Mouse (Mus musculus) layer of hippocampus, adult 18-20 months (tissue): ENCODE results near the gene Tmem219. TPM values are rescaled to one million over a fixed set of nuclear protein-coding genes. Genes with fewer than 3 reads are reported as not detected.

ENCODE experiments used
- DNase-seq, 2 experiments: peaks; one replicate each; pipeline ENCODE4 v3.0.0; 2022; ENCODE audit warnings: low spot score in 2 of 2
- long read RNA-seq: library from polyadenylated mRNA; stranded (forward); transcript quantifications from one replicate; pipeline ENCODE4 v2.0.0, GENCODE M21; 2021
- total RNA-seq, 2 experiments: library from RNA; stranded (reverse); gene quantifications; 2 replicates each; pipeline ENCODE4 v1.2.3; 2021

Tmem219 gene
- 10 to 100 TPM; 18.4 to 23.1 TPM for total RNA-seq
- long read RNA-seq, partial matches to known transcripts = 1 of 6 reads
- long read RNA-seq, other reads (novel, unspliced or antisense) = 1 of 6 reads

DNA sequence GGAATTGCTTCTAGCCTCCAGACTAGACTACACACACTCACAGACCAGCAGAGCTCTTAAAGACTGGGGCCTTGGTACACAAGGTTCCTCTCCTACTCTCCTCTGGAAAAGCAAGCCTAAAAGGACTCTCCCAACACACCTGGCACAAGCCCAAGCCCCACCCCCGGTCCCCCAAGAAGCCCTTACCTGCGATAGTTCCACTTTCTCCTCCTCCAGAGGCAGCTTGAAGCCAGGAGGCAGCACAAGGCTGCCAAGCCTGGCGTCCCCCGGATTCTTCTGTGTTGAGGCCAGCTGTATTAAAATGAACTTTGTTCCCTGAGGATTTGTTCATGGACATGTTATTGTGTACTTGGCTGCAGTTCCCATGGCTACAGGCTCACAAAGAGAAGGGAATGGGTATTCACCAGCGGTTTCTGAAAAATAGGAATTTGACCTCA lies at the start of gene Tmem219:
Gene Tmem219 (minus strand): TSS at position 294 of the 437 bp plus-strand sequence.
- no peak for DNase-seq

DNA sequence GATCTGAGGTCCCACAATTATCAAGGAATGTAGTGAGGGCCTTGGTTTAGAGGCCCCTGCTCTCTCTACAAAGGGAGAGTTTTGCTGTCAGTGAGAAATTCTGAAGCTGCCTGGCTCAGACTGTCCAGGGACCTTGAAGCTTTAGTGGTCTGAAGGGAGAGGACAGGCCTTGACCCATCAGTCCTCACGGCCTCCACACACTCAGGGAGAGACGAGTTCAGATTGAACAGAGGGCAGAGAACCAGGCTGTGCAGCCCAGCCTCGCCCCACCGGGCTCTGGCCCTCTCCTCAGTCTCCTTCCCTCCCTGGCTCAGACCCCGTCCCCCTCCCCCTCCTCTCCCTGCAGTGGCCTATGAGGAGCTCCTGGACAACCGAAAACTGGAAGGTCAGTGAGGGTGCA lies 44.6 kb upstream of the Tmem219 start:
- DNase-seq = no peak

DNA sequence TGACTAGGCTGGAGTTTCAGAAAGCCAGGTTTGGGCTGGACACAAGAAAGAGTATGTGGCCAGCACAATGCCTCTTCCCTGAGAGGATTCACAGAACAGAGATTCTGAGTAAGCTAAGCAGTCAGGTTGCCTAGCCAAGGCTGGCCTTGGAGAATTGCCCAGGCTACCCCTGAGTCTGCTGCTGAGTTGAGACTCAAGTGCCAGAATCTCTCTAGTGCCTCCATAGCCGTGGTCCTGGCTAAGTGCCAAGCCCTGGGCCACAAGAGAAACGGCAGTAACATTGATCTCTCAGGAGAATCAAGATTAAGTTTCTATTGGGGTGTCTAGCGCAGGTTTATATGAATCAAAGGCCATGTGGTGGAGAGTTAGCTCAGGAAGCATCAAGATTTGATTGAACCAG lies 42.9 kb upstream of the Tmem219 start:
- DNase-seq = no peak

DNA sequence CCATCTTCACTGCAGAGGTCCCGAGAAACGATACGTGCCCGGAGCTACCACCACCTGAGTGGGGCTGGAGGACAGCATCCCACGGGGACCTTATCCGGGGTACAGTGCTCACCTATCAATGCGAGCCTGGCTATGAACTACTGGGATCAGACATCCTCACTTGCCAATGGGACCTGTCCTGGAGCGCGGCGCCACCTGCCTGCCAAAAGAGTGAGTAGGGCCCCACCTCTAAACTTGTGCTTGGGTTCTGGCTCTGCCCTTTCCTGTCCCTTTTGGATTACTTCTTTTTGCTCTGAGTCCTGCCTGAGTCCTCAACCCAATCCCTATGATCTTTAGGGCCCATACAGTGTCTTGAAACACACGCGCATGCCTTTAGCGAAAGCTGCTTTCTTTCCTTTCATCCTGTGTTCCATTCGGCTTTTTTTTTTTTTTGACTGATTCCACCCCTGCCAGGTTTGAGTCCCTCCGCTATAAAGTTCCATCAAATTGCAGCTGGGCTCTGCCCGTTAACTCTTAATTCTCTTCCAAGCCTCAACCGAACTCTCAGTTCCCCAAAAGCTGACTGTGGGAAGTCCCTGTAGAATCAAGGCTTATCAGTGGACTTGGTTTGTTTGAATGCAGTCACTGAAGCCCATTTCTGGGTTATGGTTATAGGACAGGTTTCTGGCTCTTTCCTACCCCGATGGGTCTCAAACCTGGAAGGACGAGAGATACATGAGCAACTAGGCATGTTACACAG lies 41.0 kb upstream of the Tmem219 start:
- DNase-seq = no peak

DNA sequence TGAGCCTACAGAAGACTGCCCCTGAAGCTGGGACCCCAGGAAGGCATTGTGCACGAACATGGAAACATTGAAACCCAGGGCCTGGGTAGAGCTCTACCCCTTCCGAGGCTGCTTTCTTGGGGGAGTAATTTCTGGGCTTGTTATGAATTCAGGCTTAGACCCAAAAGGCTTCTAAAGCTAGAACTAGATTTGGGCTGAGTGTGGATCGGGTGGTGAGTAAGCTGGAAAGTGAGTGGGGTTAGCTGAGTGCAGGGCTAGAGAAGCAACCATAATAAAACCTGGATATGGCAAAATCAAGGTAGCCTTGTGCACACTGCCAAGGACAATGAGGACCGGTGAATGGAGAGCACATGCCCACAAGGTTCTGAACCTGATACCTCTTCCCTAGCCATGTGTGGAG lies 39.2 kb upstream of the Tmem219 start:
- no peak for DNase-seq

DNA sequence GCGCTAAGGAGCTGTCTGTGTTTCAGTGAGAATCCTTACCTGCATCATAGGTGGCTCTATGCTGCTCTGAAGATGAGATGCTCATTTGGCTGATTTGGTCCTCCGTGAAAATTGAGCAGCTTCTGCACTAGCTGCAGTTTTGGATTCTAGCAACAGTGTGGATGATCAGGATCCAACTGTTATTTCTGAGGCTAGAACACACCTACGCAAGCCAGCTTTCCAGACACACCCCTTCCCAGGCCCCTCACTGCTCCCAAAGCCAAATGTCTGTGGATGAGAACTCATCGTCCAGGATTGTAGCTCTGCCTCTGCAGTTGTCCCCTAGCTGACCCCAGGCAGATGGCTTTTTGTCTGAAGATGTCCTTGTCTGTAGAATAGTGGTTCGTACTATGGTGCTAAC lies 38.4 kb upstream of the Tmem219 start:
- peak in 1 of 2 experiments; percentile 79 for DNase-seq

DNA sequence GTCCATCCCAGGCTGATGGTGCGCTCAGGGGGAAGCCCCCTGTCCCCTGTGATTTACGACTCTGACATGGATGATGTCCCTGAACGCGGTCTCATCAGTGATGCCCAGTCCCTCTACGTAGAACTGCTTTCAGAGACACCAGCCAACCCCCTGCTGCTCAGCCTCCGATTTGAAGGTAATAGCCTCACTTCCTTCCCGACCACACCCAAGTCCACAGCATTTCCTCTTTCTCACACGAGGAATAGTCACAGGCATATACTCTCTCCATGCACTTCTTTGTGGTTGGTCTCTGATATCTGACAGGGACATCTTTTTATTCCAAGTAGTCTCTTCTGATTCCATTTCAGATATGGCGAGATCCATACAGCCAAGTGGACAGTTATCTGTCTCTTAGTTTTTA lies 37.1 kb upstream of the Tmem219 start:
- DNase-seq = no peak

DNA sequence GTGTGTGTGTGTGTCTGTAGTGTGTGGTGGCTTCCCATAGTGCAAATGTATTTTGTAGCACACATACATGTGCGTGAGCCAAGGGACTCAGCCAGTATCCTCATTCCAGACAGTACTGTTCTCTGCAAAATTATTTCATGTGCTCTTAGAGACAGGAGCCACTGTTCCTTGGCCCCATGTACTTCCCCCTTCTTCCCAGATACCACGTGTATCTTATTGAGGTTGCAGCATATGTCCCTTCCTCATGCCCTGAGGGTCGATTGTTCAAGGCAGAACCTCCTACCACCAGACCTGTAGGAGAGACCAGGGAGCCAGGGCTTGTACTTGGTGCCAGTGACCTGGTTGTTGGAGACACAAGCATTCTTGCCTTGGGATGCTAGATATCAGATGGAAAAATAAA lies 32.4 kb upstream of the Tmem219 start:
- no peak for DNase-seq

DNA sequence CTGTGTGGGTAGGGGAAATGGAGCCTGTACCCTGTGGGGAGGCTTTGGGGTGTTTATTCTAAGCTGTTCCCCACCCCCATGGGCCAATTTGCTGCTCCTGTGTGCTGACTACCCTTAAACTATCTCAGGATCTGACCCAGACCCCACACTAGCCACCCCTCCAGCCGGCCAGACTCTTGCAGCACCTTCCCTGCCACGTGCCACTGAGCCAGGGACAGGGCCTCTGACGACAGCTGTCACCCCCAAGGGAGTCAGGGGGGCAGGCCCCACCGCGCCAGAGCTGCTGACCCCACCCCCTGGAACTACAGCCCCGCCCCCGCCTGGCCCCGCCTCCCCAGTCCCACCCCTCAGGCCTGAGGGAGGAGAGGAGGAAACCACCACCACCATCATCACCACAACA lies 29.9 kb upstream of the Tmem219 start:
- no peak for DNase-seq

DNA sequence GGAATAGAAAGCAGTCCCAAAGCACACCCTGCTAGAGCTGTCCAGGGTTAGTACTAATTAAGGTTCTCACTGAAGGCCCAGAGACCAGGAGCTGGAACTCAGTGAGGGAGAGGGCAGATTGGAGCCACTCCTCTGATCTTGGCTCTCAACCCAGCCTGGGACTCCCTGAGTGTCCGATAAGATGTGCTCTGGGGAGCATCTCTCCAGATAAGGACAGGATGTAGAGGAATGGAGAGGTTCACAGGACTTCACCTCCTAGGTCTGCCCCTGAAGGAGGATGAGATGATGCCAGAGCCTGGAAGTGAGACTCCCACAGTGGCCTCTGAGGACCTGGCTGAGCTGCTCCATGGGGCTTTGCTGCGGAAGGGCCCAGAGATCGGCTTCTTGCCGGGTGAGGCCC lies 29.0 kb upstream of the Tmem219 start:
- DNase-seq = no peak

DNA sequence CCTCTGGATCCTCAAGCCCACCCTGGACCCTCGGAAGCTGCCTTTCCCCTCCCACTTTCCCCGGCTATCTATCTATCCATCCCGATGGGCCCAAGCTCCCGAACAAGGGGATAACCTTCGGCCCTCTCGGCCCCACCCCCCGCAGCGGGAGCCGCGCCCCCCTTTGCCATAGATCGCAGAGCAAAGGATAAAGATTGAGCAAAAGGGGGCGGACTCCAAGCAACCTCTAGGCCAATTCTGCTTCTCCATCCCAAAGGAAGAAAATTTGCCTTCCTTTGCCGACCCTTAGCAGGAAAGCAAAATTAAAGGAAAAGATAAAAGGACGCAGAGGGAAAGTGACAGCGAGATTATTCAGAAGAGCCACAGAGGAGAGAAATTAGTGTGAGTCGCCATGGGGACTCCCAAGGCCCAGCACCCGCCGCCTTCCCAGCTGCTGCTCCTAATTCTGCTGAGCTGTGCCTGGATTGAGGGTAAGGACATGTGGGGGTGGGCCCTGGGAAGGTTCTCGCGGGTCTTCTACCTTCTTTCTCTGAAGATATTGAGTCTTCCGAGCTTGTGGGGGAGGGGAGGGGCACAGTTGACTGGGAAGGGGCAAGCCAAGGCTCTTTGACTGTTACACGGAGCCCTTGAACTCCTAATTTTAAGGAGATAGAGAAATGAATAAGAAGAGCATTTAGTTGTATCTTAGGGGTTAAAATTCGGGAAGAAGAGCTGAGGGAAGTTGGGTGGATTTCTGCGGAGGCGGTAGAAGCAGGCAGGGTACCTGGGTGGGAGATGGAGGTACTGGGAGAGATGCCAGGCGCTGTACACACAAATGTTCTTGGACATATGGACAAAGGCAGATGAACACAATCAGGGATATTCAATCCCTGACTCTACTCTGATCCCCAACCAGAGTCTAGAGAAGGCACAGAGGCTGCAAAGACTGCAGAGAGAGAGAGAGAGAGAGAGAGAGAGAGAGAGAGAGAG lies 28.2 kb upstream of the Tmem219 start:
- no peak for DNase-seq

DNA sequence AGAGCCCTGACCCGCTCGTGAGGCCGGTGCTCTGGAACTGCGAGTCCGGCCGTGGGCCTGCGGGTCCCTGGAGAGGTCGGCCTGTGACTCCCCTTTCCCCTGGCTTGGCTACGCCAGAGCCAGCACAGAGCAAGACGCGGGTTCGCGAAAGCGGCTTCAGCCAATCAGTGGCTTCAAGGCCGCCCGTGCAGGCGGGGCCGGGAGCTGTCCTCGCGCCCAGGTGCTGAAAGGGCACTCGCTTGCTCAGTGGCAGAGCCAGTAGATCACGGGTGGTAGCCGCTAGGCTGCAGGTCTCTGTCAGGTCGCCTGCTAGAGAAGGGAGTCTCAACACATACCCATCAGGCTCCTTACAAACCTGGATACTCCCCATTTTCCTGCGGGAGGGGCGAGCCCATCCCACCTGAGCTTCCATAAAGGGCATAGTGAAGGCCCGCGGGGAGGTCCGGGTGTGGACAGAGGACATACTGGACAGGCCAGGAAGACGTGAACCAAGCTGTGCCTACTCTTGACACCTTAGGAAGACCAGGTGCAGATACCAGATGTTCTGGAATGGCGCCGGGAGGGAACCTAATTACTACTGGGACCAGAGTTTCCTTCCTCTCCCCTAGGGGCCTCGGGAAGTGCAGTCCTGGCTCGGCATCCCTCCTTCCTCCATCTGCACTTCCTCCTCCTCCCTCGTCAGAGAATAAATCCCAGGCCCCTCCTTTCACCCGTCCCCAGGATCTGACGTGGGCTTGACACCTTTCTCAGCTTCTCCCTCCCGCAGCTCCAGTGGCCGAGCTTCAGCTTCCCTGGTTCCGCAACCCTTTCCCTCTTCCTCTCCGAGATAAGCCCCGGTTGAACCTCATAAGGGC lies 27.3 kb upstream of the Tmem219 start, which contains the start of gene Sez6l2:
Gene Sez6l2 (plus strand): TSS at position 771 of the 854 bp plus-strand sequence.
- DNase-seq = peak; percentile 83

DNA sequence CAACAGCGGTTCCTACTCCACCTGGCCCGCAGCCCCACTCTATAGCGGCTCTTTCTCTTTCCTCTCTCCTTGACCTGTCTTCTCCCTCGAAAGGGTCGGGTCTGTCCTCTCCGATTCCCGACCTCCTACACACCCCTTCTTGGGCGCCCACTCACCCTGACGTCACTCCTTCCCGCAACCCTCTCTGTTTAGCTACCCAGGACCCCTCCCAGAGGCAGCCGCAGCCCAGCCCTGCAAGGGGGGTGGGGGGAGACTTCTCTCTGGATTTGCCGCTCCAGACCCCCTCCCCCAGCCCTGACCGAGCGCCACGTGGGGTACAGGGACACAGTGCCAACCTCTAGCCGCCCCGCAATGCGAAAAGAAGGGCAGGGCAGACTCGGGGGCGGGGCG lies 26.7 kb upstream of the Tmem219 start, which contains the start of gene Asphd1:
Gene Asphd1 (minus strand): TSS at position 180 of the 390 bp plus-strand sequence.
- peak; percentile 66 for DNase-seq

DNA sequence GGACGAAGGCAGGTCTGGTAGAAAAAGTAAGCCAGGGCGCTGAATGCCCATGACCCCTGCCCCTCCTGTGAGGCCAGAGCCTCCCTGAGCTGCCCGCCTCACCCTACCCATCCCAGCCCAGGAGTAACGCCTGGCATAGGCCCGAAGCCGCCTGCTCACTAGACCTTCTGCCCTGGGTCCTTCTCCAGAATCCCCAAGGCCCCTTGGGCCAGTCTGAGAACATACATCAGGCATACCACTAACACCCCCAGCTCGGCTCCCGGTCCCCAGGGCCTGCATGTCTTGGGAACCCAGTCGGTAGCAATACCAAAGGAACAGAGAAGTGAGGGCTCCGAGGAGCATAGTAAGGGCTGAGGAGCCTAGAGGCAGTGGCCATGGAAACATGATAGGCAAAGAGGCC lies 25.9 kb upstream of the Tmem219 start:
- DNase-seq = no peak

DNA sequence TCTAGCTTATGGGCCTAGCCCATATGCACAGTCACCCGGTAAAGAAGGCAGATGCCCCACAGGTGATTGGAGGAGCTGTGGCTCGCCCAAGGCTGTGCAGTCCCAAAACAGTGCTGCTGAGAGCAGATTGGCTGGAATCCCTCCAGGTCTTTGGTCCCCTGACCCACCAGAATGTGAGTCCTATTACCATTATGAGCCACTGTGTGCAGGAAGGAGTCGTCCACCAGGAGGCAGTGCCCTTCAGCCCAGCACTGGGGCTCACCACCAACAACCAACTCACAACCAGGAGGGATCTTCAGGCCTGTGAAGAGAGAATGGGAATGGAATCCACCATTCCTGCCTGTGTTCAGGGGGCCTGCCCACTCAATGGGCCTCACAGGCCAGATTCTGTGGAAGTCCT lies 23.8 kb upstream of the Tmem219 start:
- DNase-seq = no peak

DNA sequence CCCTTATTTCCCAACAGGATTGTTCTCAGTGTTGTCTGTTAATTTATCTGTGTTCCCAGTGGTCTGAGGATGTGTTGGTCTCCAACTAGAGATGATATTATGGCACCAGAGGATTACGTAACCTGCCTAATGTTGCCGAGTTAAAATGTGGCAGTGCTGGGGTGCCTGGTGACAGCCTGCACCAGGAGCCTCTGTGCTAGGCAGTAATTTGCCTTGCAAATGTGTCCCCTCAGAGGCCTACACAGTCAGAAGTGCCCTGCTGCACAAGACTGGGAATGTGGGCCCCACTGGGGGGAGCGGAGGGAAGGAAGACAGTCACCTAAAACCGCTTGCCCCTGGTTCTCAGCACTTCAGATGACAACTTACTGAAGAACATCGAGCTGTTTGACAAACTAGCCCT lies 19.1 kb upstream of the Tmem219 start:
- peak in 1 of 2 experiments; percentile 86 for DNase-seq

DNA sequence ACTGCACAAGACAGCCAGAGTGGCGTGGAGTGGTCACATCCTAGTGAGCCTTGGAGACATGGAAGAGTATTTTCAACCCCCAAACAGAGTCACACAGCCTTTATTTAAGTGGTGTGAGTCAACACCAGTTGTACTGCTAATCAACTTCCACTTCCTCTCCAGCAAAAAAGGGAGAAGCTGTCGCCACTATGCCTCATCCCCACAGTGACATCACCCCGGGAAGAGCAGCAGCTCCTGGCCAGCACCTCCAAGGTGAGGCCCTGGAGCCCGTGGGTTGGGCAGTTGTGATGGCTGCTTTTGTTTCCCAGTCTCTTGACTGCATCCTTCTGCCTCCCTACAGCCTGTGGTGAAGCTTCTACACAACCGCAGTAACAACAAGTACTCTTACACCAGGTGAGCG lies 18.5 kb upstream of the Tmem219 start:
- DNase-seq = no peak

DNA sequence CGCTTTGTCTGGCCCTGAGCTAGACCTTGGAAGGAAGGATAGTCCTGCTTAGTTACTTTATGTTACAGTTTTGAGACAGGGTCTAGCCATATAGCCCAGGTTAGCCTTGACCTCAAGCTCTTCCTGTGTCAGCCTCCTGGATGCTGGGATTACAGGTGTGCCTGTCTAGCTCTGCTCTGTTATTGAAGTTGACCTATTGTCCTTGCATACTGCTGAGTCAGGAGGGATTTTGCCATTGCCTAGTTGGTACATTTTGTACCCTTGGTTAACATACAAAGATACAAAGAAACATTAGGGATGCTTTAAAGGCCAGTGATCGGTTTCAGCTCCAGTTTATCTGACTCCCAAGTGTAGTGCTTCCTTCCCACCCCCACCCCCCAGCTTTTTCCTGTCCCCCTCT lies 9.9 kb upstream of the Tmem219 start:
- no peak for DNase-seq

DNA sequence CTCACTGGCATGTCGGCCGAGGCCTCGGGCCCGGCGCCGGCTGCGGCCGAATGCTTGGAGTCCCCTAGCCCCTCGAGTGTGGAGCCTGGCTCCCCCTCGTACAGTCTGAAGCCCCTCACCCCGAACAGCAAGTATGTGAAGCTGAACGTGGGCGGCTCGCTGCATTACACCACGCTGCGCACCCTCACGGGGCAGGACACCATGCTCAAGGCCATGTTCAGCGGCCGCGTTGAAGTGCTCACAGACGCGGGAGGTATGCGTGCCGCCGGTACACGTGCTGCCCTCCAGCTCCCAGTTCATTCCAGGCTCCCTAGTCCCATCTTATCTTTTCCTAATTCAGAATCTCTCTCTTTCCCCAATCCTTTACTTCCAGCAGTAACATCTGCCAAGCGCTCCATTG lies 6.3 kb upstream of the Tmem219 start:
- no peak for DNase-seq

DNA sequence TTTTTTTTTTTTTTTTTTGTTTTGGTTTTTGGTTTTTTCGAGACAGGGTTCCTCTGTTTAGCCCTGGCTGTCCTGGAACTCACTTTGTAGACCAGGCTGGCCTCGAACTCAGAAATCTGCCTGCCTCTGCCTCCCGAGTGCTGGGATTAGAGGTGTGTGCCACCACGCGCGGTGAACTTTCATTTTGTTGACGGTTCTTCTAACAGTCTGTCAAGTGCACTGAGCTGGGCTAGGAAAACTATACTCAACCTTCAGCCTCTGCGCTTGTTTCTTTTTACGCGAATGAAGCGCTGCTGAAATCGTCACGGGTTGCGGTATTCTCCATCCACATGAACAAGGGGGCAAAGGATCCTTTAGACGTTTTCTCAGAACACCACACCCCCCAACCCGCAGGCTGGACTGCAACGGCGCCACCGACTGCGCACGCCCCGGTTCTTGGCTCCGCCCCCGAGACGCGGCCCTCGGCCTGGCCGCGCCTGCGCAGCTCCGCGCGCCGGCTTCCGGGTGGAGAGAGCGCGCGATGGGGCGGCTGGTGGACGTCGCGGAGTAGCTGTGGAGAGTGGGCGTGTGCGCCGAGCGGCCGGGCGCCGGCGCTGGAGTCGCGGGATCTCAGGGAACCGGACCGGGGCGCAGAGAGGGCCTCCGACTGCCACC lies 5.8 kb upstream of the Tmem219 start, which contains the start of gene Kctd13:
Gene Kctd13 (plus strand): TSS at position 496 of the 654 bp plus-strand sequence.
- peak; percentile 89 to 93 for DNase-seq
